Mouse (Mus musculus): ENCODE measurements around the gene Cask.
A peak's percentile ranks its signal among the peaks of the same experiment; 100 is the strongest.
"Not testable (repeated sequence)": the region's sequence is repeated elsewhere in the genome, so short reads cannot be mapped to it uniquely, and the experiment has no call there.

The Cask gene

DNA sequence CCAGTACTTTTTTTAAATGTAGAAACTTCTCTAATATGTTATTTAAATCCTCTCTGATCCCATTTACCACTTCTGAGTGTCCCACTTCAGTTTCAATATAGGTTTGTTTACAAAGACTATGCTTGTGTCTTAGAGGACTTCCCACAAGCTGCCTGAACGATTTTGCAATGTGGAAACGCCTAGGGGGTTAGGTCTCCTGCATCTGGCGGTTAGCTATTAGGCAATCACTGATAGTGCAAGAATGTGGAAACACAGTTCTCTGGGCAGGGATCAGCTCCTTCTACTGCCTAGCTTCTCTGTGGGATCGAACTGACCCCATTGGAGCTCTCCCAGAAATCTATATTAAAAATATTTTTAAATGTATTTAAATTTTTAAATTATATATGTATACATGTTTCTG, at the start of gene Cask:
TSS of gene Cask (minus strand) at position 83 of the 400 bp plus-strand sequence.
- DNase-seq (ENCODE audit: low read depth in 1 of 2, low spot score in 2 of 2), result peak; percentile 20 to 29

DNA sequence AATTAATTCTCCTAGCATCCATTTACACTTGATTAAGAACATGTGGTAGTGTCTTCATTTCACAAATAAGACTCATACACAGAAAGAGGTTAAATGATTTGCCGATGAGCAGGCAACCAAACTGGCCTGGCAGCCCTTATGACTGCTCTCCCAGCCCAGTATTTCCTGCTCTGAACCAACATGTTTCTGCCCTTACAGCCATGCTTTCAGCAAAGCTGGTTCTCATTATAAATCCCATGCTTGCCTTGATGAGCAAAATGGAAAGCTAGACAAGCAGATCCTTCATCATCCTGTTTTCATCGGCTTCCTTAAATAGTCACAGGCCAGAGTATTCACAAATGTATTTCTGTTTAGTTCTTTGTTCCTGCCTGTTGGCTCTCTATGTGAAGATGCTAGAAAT, 38.8 kb upstream of the Cask start:
- no peak for DNase-seq (ENCODE audit: low read depth in 1 of 2, low spot score in 2 of 2)

DNA sequence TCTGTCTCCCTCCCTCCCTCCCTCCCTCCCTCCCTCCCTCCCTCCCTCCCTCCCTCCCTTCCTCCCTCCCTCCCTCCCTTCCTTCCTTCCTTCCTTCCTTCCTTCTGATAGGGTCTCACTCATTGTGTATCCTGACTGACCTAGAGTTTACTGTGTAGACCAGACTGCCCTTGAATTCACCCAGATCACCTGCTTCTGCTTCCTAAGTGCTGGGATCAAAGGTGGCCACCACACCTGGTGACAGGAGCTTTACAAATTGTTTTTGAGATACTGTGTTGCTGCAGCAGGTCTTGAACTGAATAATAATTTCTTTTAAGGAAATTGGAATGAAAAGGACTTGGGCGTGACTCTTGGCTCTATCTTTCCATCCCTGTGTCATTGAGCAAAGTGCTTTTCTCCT, 33.2 kb upstream of the Cask start:
- DNase-seq (ENCODE audit: low read depth in 1 of 2, low spot score in 2 of 2), result no peak

DNA sequence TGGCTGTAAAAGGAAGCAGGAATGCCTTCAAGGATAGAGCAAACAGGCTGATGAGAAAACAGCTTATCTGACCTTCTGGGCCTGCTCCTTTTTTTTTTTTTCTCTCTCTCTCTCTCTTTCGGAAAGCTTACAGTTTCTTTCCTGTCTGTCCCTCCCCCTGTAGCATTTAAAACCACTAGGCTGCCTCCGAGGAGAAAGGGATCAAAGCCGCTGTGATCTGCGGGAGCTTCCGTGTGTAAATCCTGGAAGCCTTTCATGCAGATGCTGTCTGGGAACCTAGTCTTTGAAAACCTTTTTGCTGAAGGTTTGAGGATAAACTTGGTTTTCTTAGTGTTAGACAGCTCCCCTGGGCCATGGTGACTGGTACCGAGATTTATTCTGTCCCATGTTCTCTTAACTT, 30.8 kb upstream of the Cask start:
- no peak for DNase-seq (ENCODE audit: low read depth in 1 of 2, low spot score in 2 of 2)

DNA sequence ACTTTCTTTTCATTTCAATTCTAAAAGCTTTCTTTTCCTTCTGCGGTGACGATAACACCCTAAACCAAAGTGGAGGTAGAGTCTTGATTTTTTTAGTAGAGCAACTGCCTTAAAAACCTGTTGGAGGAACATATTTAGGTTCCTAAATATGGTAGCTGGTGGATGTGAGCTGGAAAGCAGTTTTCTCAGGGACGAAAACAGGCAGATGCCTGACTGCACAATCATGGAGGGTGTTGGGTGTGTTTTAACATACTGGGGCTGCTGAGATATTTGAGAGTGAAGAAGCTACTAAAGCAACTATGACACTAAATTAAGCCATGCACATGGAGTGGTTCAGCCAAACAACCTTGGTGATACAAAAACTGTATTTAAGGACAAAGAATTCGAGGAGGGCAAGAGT, 9.0 kb upstream of the Cask start:
- DNase-seq (ENCODE audit: low read depth in 1 of 2, low spot score in 2 of 2), result no peak

DNA sequence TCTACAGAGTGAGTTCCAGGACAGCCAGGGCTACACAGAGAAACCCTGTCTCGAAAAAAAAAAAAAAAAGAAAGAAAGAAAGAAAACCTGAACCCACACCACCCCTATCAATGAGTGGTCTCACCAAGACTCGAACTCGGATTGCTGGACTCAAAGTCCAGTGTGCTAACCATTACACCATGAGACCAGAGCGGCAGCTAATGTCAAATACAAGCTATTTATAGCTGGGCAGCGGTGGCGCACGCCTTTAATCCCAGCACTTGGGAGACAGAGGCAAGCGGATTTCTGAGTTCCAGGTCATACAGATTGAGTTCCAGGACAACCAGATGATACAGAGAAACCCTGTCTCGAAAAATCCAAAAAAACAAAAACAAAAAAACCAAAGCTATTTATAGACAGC, 7.9 kb upstream of the Cask start:
- no peak for DNase-seq (ENCODE audit: low read depth in 1 of 2, low spot score in 2 of 2)

DNA sequence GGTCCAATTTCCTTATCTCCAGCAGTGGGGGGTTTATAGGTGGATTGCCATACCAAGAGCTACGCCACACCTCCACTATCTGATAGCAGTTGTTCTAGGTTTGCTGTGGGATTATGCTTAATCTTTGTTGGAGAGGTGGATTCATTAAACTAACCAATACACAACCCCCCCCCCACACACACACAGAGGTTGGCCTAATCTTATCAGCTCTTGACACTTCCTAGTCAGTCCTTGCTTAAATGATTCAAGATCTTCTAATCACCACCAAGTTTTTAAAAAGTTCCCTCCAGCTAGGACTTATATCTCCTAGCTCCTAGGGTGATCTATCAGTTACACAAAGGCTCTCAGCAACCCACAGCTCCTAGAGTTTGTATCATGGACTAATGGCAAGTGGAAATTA, 2.7 kb downstream of the Cask start:
- DNase-seq (ENCODE audit: low read depth in 1 of 2, low spot score in 2 of 2), result no peak

DNA sequence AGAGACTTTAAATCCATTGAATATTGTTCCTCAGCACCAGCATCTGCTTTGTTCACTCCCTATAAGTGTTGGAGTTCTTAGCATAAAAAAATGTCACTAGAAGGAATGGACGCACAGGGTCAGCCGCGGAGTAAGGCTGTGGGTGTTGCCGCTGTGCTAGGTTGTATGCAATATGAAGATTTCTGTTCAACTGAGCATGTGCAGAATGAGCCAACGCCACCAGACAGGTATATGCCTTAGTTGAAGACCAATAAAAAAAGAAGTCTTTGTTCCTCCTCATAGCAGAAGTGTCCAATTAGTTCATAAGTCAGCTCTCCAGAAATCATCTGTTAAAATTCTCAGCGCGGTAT, 3.7 kb downstream of the Cask start:
- no peak for DNase-seq (ENCODE audit: low read depth in 1 of 2, low spot score in 2 of 2)

DNA sequence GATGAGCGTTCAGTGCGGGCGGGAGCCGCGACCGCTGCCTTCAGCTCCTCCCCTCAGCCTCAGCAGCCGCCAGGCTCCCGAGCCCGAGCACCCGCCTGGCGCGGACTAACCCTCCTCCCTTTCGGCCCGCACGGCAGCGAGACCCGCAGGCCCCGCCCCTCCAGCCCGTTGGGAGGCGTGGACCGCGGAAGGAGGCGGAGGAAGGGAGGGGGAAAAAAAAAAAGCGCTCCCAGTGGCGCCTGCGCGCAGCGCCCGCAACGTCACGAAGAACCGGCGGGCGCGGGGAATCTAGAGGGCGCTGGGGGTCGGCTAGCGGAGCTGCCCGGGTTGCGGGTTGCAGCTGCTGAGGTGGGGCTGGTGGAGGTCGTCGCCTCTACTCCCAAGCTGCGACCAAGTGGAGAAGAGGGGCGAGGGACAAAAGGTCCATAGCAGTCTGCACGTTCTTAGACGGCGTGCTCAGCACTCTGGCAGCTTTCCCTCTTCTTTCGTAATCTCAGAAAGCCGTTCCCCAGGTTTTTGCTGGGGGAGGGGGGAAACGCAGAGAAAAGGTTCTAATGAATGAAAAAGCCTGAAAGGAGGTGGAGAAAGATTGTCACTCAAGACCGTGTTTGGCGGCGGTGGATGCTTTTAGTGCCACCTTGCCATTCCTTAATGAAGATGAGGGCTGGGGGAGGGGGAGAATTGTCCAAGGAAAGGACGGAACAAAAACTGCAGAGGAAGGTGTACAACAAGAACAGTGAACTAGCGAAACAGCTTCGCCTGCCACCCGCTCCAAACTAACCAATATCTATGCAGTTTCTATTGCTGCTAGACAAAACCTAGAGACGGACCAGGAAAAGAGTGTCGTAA, 4.3 kb downstream of the Cask start:
- peak; percentile 53 to 78 for DNase-seq (ENCODE audit: low read depth in 1 of 2, low spot score in 2 of 2)

DNA sequence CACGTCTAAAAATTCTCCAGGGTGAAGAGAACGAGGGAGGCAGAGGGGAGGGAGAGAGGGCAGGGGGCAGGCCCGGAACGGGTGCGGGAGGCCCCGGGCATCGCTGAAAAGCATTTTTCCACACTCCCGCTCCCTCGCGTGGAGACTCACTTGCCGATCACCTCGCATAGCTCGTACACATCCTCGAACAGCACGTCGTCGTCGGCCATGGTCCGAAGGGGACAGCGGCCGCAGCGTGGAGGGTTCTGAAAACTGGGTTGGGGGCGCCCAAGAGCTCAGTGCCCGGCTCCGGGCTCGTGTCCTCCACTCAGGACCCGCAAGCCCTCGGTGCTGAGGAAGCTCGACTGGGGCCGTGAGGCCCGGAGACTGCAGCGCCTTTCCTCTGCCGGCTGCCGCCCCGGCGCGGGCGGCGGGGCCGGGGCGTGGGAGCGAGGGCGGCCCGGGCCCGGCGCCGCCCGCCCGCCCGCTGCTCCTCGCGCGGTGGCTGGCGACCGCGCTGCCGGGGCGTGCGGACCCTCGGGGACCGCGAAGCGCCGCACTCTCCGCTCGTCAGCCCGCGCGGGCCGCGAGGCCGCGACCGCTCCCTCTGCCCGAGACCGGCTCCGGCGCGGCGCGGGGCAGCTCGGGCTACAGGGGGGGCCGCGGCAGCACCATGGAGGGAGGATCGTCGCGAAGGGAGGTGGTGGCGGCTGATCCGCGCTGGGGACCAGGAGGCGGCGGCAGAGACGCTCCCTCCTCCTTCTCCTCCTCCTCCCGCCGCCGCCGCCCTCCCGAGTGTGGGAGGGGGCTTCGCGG, 5.1 kb downstream of the Cask start:
- peak in 1 of 2 experiments; percentile 2 for DNase-seq (ENCODE audit: low read depth in 1 of 2, low spot score in 2 of 2)

DNA sequence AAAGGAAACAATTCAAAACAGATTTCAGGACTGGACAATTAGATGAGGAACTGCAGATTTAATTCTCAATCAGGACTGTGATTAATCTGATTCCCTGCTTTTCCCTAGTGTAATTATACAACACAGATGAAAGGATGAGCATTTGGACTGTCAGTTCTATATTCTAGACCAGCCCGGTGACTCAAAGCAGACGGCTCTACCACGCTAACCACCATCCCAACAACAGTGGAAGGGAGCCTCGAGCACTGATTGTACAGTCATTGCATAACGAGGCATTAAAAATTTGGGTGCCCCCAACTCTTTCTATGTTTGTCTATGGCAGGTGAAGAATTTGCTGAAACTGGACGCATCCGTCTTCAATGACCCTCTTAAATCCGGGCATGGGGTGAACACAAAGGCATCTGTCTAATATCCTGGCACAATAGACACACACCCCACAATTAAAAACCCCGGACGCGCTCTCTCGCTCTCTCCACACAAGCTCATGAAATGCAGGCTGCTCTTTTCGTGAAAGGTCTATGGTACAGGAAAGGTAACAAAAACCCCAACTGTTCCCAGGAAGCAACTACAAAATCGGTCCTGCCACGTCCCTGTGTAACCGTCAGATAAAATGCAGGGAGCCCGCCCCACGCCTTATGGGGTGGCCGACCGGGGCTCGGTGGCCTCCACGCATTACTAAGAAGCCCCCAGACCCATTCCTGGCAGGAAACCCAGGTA, 5.9 kb downstream of the Cask start:
- DNase-seq (ENCODE audit: low read depth in 1 of 2, low spot score in 2 of 2), result no peak

DNA sequence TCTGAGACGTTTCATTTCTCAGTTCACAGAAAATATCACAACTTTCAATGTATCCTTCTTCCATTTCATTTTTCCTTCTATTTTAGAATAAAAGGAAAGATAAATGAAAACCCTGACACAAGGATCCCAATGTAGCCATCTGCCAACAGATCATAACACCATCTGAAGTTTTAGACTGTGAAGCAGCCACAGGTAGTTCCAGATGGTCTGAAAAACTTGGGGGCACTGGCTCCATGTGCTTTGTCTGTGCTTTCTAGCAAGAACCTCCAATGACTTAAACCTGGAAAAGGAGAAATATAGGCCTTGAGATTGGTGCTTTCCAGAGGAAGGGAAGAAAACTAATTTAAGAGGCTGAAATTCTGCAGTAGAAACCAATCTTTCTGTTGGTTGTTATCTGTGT, 28.4 kb downstream of the Cask start:
- DNase-seq (ENCODE audit: low read depth in 1 of 2, low spot score in 2 of 2), result no peak

DNA sequence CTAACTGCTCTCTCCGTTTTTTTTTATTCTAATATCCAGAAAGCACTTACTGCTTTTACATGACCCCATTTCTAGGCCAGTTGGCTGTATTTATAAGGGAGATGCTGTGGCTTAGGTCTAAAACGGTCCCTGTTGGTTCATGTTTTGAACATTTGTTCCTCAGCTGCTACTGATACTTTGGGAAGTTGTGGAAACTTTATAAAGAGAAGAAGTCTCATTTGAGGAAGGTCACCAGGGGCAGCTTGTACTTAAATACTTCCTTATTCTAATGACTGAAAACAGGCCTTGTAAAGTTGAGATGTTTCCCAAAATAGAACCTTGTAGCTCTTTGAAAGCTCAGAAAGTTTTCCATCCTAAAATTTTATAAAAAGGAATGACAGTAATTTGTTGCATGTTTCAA, 52.4 kb downstream of the Cask start:
- DNase-seq (ENCODE audit: low read depth in 1 of 2, low spot score in 2 of 2), result no peak

DNA sequence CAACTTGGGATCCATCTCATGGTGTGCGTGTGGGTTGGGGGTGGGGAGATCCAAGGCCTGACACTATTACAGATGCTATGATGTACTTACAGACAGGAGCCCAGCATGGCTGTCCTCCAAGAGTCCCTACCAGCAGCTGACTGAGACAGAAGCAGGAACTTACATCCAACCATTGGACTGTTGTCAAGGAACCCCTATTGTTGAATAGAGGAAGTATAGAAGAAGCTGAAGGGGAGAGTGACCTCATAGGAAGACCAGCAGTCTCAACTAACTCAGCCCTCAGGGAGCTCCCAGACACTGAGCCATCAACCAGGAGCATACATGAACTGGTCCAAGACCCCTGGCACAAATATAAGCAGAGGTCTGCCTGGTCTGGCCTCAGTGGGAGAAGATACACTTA, 85.5 kb downstream of the Cask start:
- peak; percentile 2 to 3 for DNase-seq (ENCODE audit: low read depth in 1 of 2, low spot score in 2 of 2)

DNA sequence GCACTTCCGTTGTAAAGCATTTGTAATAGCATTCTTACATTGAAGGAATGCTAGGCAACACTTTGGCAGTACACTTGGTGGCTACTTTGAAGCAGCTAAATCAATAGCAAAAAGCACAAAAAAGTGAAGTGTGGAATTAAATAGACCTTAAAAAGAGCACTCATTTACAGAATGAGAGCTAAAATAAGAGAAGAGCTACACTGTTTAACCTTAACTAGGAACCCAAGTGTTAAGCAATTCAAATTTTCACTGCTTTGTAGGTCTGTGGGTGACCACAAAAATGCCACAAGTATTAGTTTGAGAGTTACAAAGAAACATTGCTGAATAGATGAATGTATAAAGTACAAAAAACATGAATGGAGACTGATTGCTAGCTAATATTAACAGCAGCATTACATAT, 86.1 kb downstream of the Cask start:
- DNase-seq (ENCODE audit: low read depth in 1 of 2, low spot score in 2 of 2), result no peak

DNA sequence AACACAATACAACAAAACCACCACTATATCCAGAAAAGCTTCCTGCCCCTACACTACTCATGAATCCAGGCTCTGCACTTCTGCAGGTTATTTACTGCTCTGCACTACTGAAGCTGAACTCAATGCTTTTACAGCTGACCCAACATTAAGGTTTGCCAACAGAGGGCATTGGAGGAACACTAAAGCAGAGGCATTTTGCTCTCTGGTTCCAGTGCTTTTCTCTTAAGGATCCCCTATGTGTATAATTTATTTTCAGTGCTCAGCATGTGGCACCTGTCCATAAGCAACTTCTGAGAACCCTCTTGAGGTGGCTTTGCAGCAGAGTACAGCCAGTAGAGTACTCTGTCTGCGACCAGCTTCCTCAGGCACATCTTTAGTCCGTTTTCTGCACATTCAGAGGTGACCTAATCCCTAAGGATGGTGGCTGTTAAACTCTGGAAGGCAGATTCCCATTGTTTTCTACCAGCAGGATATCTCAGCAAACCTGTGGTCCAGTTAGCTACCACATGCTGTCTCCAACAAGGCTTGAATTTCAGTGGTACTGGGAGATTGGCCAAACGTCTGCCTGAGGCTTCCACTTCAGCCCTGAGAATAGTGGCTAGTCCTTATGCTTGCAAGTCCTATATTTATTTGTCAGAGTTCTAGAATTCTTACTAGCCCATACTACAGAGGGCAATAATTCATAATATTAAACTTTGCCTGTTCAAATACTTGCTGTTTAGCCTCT, 93.7 kb downstream of the Cask start:
- DNase-seq (ENCODE audit: low read depth in 1 of 2, low spot score in 2 of 2), result no peak

DNA sequence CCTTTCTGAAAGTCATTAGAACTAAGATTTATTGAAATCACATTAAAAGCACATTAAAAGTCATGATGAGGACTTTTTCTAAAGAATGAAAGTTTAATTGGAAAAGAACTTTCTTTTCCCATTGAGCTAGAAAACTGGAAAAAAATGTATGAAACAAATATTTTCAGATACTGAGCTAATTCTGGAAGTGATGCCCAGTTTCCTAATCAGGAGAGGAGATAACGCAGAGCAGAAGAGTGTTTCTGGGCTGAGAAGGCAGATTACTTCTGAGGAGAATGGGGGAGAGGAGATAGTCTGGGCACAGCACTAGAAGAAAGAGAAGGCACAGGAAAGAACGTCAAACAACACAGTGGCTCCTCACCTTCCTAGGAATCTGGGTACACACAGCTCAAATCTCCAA, 110.1 kb downstream of the Cask start:
- no peak for DNase-seq (ENCODE audit: low read depth in 1 of 2, low spot score in 2 of 2)

DNA sequence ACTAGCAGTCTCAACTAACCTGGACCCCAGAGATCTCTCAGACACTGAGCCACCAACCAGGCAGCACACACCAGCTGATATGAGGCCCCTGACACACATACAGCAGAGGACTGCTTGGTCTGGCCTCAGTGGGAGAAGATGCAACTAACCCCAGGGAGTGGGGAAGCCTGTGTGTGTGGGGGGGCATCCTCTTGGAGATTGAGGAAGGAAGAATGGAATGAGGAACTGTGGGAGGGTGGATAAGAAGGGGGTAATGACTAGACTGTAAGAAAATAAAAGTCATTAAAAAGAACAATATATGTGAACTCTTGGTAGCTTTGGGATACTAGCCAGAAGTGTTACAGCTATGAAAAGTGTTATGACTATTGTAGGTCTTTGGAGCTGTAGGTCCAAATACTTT, 120.4 kb downstream of the Cask start:
- not testable (repeated sequence) for DNase-seq (ENCODE audit: low read depth in 1 of 2, low spot score in 2 of 2)

DNA sequence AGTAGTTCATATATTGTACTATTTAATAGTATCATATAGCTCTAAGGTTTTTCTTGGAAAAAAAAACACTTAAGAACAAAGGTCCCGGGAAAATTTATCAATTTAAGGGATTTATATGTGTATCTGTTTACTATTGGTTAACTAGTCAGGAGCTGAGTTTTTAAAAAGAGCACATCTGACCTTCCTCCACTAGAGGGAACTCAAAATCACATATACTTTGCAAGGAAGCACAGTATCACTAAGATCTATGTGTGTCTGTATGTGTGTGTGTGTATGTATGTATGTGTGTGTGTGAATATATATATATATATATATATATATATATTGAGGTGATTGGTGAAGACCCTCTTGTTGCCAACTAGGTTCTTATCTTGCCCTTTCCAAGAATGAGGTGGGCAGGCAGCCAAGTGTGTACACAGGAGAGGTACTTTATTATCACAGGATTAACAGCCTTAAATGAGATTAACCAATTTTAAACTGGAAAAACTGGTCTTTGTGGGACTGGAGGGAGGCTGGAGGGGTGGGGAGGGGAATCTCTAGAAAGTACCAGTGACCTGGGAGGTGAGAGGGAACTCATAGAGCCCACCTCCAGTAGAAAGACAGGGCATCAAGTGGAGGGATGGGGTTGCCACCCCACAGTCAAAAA, 121.2 kb downstream of the Cask start:
- no peak for DNase-seq (ENCODE audit: low read depth in 1 of 2, low spot score in 2 of 2)

DNA sequence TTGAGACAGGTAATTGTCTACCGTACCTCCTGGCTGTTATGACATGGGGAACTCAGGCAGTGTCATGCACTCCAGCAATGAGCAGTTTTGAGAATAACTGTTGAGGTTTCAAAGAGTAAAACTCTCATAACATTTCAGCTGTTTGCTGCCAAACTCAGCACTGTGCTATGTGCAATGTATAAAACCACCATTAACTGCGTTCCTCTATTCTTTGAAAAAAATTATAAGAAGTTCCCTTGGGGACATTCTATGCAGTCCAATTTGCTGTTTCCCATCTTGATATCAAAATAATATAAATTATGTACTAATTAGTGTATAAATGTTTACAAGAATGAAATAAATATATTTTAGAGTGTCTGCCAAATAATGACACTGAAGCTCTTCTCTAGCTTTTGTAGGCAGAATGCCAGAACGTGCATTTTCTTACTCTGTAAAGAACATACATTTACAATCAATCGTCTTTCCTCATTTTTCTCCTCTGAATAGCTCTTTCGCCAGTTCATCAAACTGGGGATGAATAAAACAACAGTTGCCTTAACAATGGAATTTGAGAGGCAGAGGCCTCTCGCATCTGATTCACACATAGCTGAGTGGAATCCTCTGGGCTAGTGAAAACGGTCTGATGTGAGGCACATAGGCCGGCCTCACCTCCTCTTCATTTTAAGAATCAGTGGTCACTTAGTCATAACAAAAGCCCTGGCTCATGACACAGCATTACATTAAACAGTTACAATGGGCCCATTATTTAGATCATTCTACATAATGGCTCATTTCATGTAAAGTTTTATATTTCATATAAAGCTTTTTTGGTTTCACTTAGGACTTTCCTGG, 125.4 kb downstream of the Cask start:
- no peak for DNase-seq (ENCODE audit: low read depth in 1 of 2, low spot score in 2 of 2)
